Mouse (Mus musculus) small intestine, adult 2 months (tissue): ENCODE measurements at regions not wholly inside any gene's neighbourhood (a gene's known extent, or its start where the extent isn't known, plus 50 kb on each side); places are given as distances from the start of the nearest gene placed in this dataset.

Experiments used
- CTCF ChIP-seq: fragments of 200-500 bp; IDR thresholded peaks from 2 replicates; pipeline ENCODE4 v1.5.1; 2012; ENCODE audit warnings: low read depth, mild to moderate bottlenecking, control low read depth, inconsistent platforms, low read length, moderate library complexity, mixed read lengths; ENCODE audit not compliant: insufficient replicate concordance, insufficient read length; ENCODE audit errors: extremely low read depth
- POLR2A ChIP-seq: fragments of 200-500 bp; IDR thresholded peaks from 2 replicates; pipeline ENCODE4 v1.6.1; 2012; ENCODE audit warnings: low read depth, mild to moderate bottlenecking, control low read depth, inconsistent platforms, low read length, moderate library complexity

- TF ChIP-seq CTCF, result no peak
- TF ChIP-seq POLR2A, result no peak
These were observed 498.4 kb upstream of the Ercc4 start for GRCm38 (mm10) chr16:12611106-12611505.
